Mouse (Mus musculus) limb, embryonic 12.5 days (tissue): ENCODE results near the gene Spock1. TPM values are rescaled to one million over a fixed set of nuclear protein-coding genes. Genes with fewer than 3 reads are reported as not detected.

Experiments used
- ATAC-seq: fragments of 200-750 bp; cut with Nextera tagmentation; 2 replicates; pipeline ENCODE4 v1.8.0; 2017; ENCODE audit warnings: low read depth, moderate TSS enrichment; ENCODE audit not compliant: insufficient number of reproducible peaks, insufficient read depth, low FRiP score, low TSS enrichment
- H3K27ac ChIP-seq: fragments of 300-500 bp; sonication (generic); 2 replicates; pipeline ENCODE4 v1.5.1; 2016; ENCODE audit warnings: mild to moderate bottlenecking, moderate library complexity
- H3K27me3 ChIP-seq: fragments of 300-500 bp; sonication (generic); 2 replicates; pipeline ENCODE4 v1.6.1; 2016; ENCODE audit warnings: mild to moderate bottlenecking, moderate library complexity
- H3K36me3 ChIP-seq: fragments of 300-500 bp; sonication (generic); 2 replicates; pipeline ENCODE4 v1.6.1; 2016; ENCODE audit warnings: mild to moderate bottlenecking, moderate library complexity
- H3K4me1 ChIP-seq: fragments of 300-500 bp; sonication (generic); replicated peaks from 2 replicates; pipeline ENCODE4 v1.6.1; 2016
- H3K4me2 ChIP-seq: fragments of 300-500 bp; sonication (generic); 2 replicates; pipeline ENCODE4 v1.6.1; 2016; ENCODE audit warnings: mild to moderate bottlenecking, moderate library complexity
- H3K4me3 ChIP-seq: fragments of 300-500 bp; sonication (generic); replicated peaks from 2 replicates; pipeline ENCODE4 v1.5.1; 2016; ENCODE audit warnings: mild to moderate bottlenecking
- H3K9ac ChIP-seq: fragments of 300-500 bp; sonication (generic); replicated peaks from 2 replicates; pipeline ENCODE4 v1.6.1; 2016; ENCODE audit warnings: mild to moderate bottlenecking, moderate library complexity
- H3K9me3 ChIP-seq: fragments of 300-500 bp; sonication (generic); 2 replicates; pipeline ENCODE4 v1.6.1; 2016; ENCODE audit warnings: mild to moderate bottlenecking, moderate library complexity
- WGBS: fragments of 180-500 bp; shearing (Covaris S2); methylation state at CpG from one replicate; pipeline ENCODE4 v1.1.7; 2016; 5-methylcytosine and 5-hydroxymethylcytosine counted together
- polyA plus RNA-seq: library from polyadenylated mRNA; unstranded; fragments of >200 nt; fragmentation: Nextera tagmentation; extraction: Ambion mirVana; gene quantifications from 2 replicates; pipeline ENCODE4 v1.2.1, GENCODE M21; 2016

Spock1 gene
- polyA plus RNA-seq, 1 experiment from 2014 or later, result 2.2 TPM

GRCm38 (mm10) chr13:57867586-57867985 is 40.5 kb downstream of the Spock1 start:
- Histone ChIP-seq H3K4me1 (no peaks in the 10 kb centered on the region), H3K9ac (no peak overlapping the region), H3K36me3 (no peaks in the 10 kb centered on the region), H3K4me3 (no peak overlapping the region), H3K4me2 (no peak overlapping the region), H3K27ac (no peak overlapping the region), H3K9me3 (no peaks in the 10 kb centered on the region), H3K27me3 (no peaks in the 10 kb centered on the region)
- no peak for ATAC-seq
- WGBS, result 56% methylated on average over 7 of the region's 7 CpGs

- Histone ChIP-seq H3K9ac (no peak overlapping the region), H3K4me3 (no peak overlapping the region), H3K4me1 (no peaks in the 10 kb centered on the region), H3K27ac (no peak overlapping the region), H3K9me3 (no peaks in the 10 kb centered on the region), H3K36me3 (no peaks in the 10 kb centered on the region), H3K4me2 (no peak overlapping the region), H3K27me3 (no peaks in the 10 kb centered on the region)
- ATAC-seq, result no peak
- 80% methylated on average over 4 of the region's 4 CpGs for WGBS
These were observed 43.1 kb downstream of the Spock1 start for GRCm38 (mm10) chr13:57865029-57865428.

- Histone ChIP-seq H3K9me3 (no peaks in the 10 kb centered on the region), H3K27ac (no peak overlapping the region), H3K4me3 (no peak overlapping the region), H3K4me1 (peaks cover 6% of the 10 kb centered on the region), H3K27me3 (no peaks in the 10 kb centered on the region), H3K4me2 (no peak overlapping the region), H3K36me3 (no peaks in the 10 kb centered on the region), H3K9ac (no peak overlapping the region)
- ATAC-seq, result no peak
- 67% methylated on average over 9 of the region's 9 CpGs for WGBS
These were observed 49.6 kb downstream of the Spock1 start for GRCm38 (mm10) chr13:57858491-57858890.

- WGBS, result 84% methylated on average over 3 of the region's 3 CpGs
- ATAC-seq, result no peak
- Histone ChIP-seq H3K4me3 (no peak overlapping the region), H3K27ac (no peak overlapping the region), H3K9me3 (no peaks in the 10 kb centered on the region), H3K4me2 (no peak overlapping the region), H3K9ac (no peak overlapping the region), H3K27me3 (no peaks in the 10 kb centered on the region), H3K36me3 (no peaks in the 10 kb centered on the region), H3K4me1 (peaks cover 9% of the 10 kb centered on the region)
These were observed 51.1 kb downstream of the Spock1 start for GRCm38 (mm10) chr13:57857016-57857415.

- Histone ChIP-seq H3K9ac (no peak overlapping the region), H3K9me3 (no peaks in the 10 kb centered on the region), H3K4me3 (no peak overlapping the region), H3K27ac (no peak overlapping the region), H3K4me1 (peaks cover 9% of the 10 kb centered on the region), H3K4me2 (no peak overlapping the region), H3K27me3 (no peaks in the 10 kb centered on the region), H3K36me3 (no peaks in the 10 kb centered on the region)
- 80% methylated on average over 10 of the region's 10 CpGs for WGBS
- no peak for ATAC-seq
These were observed 51.8 kb downstream of the Spock1 start for GRCm38 (mm10) chr13:57856311-57856853.

GRCm38 (mm10) chr13:57855766-57856165 is 52.4 kb downstream of the Spock1 start:
- H3K4me2 ChIP-seq, result no peak overlapping the region
- H3K4me3 ChIP-seq, result no peak overlapping the region
- WGBS, result 59% methylated on average over 4 of the region's 4 CpGs
- no peaks in the 10 kb centered on the region for H3K27me3 ChIP-seq
- peaks cover 9% of the 10 kb centered on the region for H3K4me1 ChIP-seq
- no peak overlapping the region for H3K27ac ChIP-seq
- no peak for ATAC-seq
- no peaks in the 10 kb centered on the region for H3K9me3 ChIP-seq
- no peak overlapping the region for H3K9ac ChIP-seq
- no peaks in the 10 kb centered on the region for H3K36me3 ChIP-seq

- Histone ChIP-seq H3K9me3 (0 out of 2 replicates have a peak, but pooled peaks cover 2% of the 10 kb centered on the region), H3K4me2 (no peak overlapping the region), H3K4me1 (peaks cover 9% of the 10 kb centered on the region), H3K36me3 (no peaks in the 10 kb centered on the region), H3K4me3 (no peak overlapping the region), H3K27me3 (no peaks in the 10 kb centered on the region), H3K9ac (no peak overlapping the region), H3K27ac (no peak overlapping the region)
- no peak for ATAC-seq
- 80% methylated on average over 8 of the region's 8 CpGs for WGBS
These were observed 53.7 kb downstream of the Spock1 start for GRCm38 (mm10) chr13:57854416-57854815.

GRCm38 (mm10) chr13:57853621-57854020 is 54.5 kb downstream of the Spock1 start:
- WGBS, result 85% methylated on average over 1 of the region's 1 CpGs
- no peak for ATAC-seq

GRCm38 (mm10) chr13:57853156-57853555 is 55.0 kb downstream of the Spock1 start:
- no peak overlapping the region for H3K9ac ChIP-seq
- H3K27me3 ChIP-seq, result no peaks in the 10 kb centered on the region
- H3K9me3 ChIP-seq, result peaks cover 7% of the 10 kb centered on the region; the same call in 1 of the 2 replicates
- no peak overlapping the region for H3K4me2 ChIP-seq
- ATAC-seq, result no peak
- H3K36me3 ChIP-seq, result no peaks in the 10 kb centered on the region
- 76% methylated on average over 10 of the region's 10 CpGs for WGBS
- no peak overlapping the region for H3K27ac ChIP-seq
- H3K4me3 ChIP-seq, result no peak overlapping the region
- peaks cover 9% of the 10 kb centered on the region for H3K4me1 ChIP-seq

More at GRCm38 (mm10) chr13:57853621-57854020, 54.5 kb downstream of the Spock1 start:
- Histone ChIP-seq H3K9me3 (peaks cover 7% of the 10 kb centered on the region; the same call in 1 of the 2 replicates), H3K4me3 (no peak overlapping the region), H3K27ac (no peak overlapping the region), H3K27me3 (no peaks in the 10 kb centered on the region), H3K4me1 (peaks cover 9% of the 10 kb centered on the region), H3K9ac (no peak overlapping the region), H3K36me3 (no peaks in the 10 kb centered on the region), H3K4me2 (no peak overlapping the region)

- Histone ChIP-seq H3K9me3 (peaks cover 7% of the 10 kb centered on the region; the same call in 1 of the 2 replicates), H3K4me2 (no peak overlapping the region), H3K36me3 (no peaks in the 10 kb centered on the region), H3K27me3 (no peaks in the 10 kb centered on the region), H3K27ac (no peak overlapping the region), H3K9ac (no peak overlapping the region), H3K4me3 (no peak overlapping the region), H3K4me1 (0 out of 2 replicates have a peak, but pooled peaks cover 3% of the 10 kb centered on the region)
- no peak for ATAC-seq
- WGBS, result 95% methylated on average over 1 of the region's 1 CpGs
These were observed 59.2 kb downstream of the Spock1 start for GRCm38 (mm10) chr13:57848931-57849330.

- Histone ChIP-seq H3K4me2 (no peak overlapping the region), H3K27ac (no peak overlapping the region), H3K9ac (no peak overlapping the region), H3K4me3 (no peak overlapping the region), H3K9me3 (peaks cover 7% of the 10 kb centered on the region; the same call in 1 of the 2 replicates), H3K36me3 (no peaks in the 10 kb centered on the region), H3K4me1 (no peaks in the 10 kb centered on the region), H3K27me3 (no peaks in the 10 kb centered on the region)
- ATAC-seq, result no peak
- 86% methylated on average over 4 of the region's 4 CpGs for WGBS
These were observed 61.0 kb downstream of the Spock1 start for GRCm38 (mm10) chr13:57847101-57847500.

- Histone ChIP-seq H3K9ac (no peak overlapping the region), H3K36me3 (no peaks in the 10 kb centered on the region), H3K9me3 (peaks cover 7% of the 10 kb centered on the region; the same call in 1 of the 2 replicates), H3K4me1 (no peaks in the 10 kb centered on the region), H3K4me3 (no peak overlapping the region), H3K27me3 (no peaks in the 10 kb centered on the region), H3K27ac (no peak overlapping the region), H3K4me2 (no peak overlapping the region)
- ATAC-seq, result no peak
- WGBS, result 73% methylated on average over 9 of the region's 9 CpGs
These were observed 61.7 kb downstream of the Spock1 start for GRCm38 (mm10) chr13:57846468-57846867.
